Mouse (Mus musculus): ENCODE data around the gene 2210011C24Rik.

DNA sequence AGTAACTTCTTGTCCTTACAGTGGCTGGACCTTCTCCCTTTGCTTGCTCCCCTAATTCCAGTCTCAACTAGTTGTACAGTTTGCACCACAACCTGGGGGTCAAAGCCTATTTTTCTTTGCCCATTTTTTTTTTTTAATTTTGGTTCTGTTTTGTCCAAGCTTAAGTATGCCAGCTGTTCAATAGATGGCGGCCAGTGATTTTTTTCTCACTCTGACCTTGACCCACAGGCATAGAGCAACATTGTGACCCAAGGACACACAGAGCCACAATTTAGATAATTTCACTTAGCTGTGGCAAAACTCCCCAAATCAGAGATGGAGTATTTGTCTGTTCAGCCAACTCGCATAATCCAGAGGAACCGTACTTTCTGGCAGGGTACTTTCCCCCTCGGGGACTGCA is 40.9 kb downstream of the 2210011C24Rik start:
- TF ChIP-seq CTCF (IDR thresholded peaks at IDR 0.05; ENCODE audit: borderline replicate concordance, insufficient read depth, low read length) (no peak), POLR2A (IDR thresholded peaks at IDR 0.05; ENCODE audit: low read depth, low read length) (no peak; the same call in 1 of the 2 replicates)
